Mouse (Mus musculus): ENCODE data around the gene Cadps2. TPM values are rescaled to one million over a fixed set of nuclear protein-coding genes. Genes with fewer than 3 reads are reported as not detected.
A peak's percentile ranks its signal among the peaks of the same experiment; 100 is the strongest.

Cadps2 gene
- total RNA-seq, 2 experiments from 2014 or later = 1.5 to 1.9 TPM

DNA sequence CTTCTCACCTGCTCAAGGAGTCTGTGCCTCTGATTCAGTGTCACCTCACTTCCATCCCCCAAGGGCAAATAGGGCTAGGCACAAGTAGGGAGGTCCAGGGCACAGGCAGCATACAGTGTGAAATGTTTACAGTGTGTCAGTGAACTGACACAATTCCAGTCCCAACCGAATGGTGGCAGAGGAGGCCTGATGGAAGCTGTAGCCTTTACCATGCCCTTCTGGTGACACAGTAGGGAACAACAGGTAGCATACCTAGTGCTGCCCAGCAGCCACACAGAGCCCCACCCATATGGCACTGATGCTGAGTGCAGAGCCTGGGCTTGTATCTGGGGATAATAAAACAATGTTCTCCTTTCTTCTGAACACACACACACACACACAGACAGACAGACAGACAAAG is 61.6 kb downstream of the Cadps2 start:
- no peak for DNase-seq
- intact Hi-C loops (cut with DNase I) = no loop called here

DNA sequence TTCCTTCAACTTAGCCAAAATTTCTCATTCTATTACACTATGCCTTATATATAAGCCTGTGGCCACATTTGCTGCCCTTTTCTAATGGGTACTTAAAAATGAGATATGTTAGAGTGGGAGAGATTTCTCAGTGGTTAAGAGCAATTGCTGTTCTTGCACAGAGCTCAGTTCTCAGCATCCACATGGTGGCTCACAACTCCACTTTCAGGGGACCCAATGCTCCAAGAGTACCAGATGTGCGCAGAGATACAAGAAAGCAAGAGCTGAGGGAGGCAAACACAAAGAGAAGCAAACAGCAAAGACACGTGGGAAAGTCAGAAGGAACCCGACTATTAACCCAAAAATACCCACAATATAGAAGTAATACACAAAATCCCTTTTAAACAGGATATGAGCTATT is 77.0 kb downstream of the Cadps2 start:
- no peak for DNase-seq
- intact Hi-C loops (cut with DNase I) = no loop called here

DNA sequence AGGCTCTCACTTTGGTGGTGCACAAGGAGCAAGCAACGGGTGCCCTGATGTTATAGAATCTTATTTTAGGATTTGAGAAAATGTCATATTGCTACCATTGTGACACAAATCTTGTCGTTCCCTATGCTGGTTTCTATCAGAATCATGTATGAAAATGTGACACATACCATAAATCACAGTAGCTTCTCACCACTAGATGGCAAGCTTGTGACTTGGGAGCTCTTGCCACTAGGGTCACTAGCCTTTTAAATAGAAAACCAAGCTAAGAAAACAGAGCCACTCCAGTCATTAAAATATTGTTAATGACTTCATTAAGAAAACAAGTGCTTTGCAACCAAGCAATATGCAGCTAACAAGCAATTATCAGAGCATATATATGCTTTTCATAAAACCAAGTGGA is 81.0 kb downstream of the Cadps2 start:
- intact Hi-C loops (cut with DNase I) = loop anchor here (2.0 to 5.0 kb wide), 2 partner anchors 129 to 593 kb away; no protein-coding TSS in a partner anchor
- DNase-seq = no peak

DNA sequence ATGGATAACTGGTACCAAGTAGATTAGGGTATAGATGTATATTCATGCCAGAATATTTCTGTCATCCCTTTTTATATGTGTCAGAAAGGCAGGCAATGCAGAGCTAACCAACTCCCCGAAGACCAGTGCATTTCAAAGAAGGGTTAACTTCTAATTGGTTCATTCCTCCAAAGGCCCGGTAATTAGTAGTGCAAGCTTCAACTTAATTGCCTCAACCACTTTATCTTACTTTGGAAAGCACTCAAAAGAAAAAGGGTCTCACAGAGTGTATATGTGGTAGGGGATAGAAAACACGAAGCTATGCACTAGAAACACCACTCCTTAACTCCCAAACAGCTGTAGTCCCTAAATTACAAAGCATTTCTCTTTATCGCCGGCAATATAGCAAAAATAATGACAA is 90.4 kb downstream of the Cadps2 start:
- DNase-seq = no peak
- intact Hi-C loops (cut with DNase I) = no loop called here

- no peak for DNase-seq
- intact Hi-C loops (cut with DNase I) = no loop called here
Observed at GRCm38 (mm10) chr6:23740010-23740409, 99.2 kb downstream of the Cadps2 start.

- intact Hi-C loops (cut with DNase I) = no loop called here
- no peak for DNase-seq
Observed at GRCm38 (mm10) chr6:23732750-23733149, 106.5 kb downstream of the Cadps2 start.

DNA sequence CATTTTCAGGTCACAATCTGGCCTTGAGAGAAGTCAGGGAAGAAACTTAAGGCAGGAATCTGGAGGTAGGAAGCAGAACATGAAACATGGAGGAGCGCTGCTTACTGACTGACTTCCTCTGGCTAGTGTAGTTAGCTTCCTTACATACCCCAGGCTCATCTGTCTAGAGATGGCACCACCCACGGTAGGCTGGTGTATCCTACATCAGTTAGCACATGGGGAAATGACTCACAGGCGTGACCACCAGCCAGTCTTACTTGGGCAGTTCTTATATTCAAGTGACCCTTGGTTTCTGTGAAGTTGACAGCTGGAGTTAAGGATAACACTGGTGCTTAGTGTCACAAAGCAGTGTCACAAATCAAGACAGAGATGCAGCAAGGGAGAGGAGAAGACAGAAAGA is 110.6 kb downstream of the Cadps2 start:
- intact Hi-C loops (cut with DNase I) = no loop called here
- DNase-seq = no peak

GRCm38 (mm10) chr6:23723697-23724096 is 115.5 kb downstream of the Cadps2 start:
- intact Hi-C loops (cut with DNase I) = no loop called here
- no peak for DNase-seq

DNA sequence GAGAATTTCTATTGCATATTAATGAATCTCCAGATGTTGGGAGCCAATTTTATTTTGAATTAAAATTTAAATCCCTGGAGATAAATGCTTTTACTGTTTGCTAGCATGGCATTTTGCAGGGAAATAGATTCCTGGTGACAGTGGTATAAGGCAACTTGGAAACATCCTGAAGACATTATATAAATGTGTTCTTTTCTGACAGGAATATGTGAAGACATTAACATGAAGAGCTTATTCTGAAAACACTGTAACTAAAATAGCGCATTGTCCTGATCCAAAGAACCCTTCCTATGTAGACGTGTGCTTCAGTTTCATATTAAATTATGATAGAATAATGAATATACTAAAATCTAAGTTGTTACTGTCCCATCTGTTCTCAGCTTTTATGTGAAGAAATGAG is 118.8 kb downstream of the Cadps2 start:
- no peak for DNase-seq
- intact Hi-C loops (cut with DNase I) = no loop called here

- intact Hi-C loops (cut with DNase I) = no loop called here
- DNase-seq = no peak
Observed at GRCm38 (mm10) chr6:23707506-23707905, 131.7 kb downstream of the Cadps2 start.

DNA sequence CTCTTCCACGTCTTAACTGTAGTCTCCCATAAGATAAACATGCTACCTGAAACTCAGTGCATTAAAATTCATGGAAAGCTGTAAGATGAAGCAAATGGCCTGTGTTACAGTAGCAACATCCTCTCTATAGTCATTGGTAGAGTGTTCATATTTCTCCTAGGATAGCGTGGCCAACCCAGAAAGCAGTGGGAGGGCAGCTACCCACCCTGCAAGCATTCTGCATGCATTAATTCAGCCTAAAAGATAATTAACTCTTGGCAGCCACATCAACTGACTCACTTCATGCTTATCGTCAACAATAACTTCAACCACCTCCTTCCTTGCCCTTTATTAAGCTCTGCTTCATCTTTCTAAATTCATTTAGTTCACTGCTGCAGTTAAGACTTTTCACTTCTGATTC is 138.3 kb downstream of the Cadps2 start:
- DNase-seq = no peak
- intact Hi-C loops (cut with DNase I) = no loop called here

DNA sequence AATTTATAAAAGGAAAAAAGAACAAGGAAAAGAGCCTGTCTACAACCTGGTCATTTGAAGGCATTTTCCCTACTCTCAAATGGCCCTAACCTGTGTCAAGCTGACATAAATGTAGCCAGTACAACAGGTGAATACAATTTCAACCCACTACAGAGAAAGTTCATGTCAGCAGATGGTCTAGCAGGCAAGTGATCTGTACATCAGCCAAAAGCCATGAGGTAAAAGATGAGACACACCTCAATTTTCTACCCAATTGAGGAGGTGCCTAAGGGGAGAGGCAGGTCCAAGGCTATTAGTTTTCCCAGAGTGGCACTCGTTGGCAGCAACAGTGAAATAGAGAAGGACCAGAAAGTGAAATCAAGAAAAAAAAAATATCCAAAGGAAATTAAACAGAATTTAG is 161.0 kb downstream of the Cadps2 start:
- intact Hi-C loops (cut with DNase I) = no loop called here
- no peak for DNase-seq

- no peak for DNase-seq
- intact Hi-C loops (cut with DNase I) = no loop called here
Observed at GRCm38 (mm10) chr6:23655036-23655435, 184.2 kb downstream of the Cadps2 start, which contains the start of gene Rnf148. TSS of gene Rnf148 (minus strand) at chr6:23655136.

DNA sequence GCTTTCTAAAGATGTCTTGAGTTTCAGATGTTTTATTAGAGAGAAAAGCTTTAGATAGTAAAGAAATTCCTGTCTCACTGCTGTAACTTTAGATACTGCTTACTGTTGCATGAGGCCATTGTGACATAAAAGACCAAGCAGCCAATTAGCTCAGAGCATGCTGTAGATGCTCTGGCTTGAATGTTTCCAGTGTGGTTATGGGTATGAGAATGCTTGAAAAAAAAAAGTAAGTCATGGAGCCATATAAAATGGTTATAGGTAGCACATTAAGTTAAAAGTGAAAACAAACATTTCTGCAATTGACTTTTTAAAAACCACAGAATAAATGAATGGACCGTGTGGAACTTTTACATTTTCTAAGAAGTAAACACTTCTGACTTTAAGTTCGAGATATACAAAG is 189.0 kb downstream of the Cadps2 start, which contains the start of gene Rnf133:
Gene Rnf133 (minus strand): TSS at position 101 of the 400 bp plus-strand sequence.
- intact Hi-C loops (cut with DNase I) = no loop called here
- no peak for DNase-seq

DNA sequence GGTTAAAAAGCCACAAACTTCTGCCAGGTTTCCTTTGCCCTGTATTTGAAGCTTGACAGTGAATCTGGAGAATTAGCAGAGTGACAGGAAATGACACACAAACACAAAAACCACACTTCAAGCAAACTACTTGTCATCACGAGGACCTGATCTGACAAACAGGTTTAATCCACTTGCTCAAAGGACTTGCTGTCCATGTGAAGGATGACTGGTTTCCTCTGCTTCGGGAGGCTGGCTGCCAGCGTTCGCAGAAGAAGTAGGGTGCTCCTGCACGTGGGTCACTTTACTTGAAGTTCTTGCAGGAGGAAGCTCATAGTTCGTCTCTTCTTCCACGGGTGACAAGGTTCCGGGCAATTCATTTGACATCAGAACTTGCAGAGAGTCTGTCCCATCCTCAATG is 190.5 kb downstream of the Cadps2 start:
- intact Hi-C loops (cut with DNase I) = no loop called here
- no peak for DNase-seq

DNA sequence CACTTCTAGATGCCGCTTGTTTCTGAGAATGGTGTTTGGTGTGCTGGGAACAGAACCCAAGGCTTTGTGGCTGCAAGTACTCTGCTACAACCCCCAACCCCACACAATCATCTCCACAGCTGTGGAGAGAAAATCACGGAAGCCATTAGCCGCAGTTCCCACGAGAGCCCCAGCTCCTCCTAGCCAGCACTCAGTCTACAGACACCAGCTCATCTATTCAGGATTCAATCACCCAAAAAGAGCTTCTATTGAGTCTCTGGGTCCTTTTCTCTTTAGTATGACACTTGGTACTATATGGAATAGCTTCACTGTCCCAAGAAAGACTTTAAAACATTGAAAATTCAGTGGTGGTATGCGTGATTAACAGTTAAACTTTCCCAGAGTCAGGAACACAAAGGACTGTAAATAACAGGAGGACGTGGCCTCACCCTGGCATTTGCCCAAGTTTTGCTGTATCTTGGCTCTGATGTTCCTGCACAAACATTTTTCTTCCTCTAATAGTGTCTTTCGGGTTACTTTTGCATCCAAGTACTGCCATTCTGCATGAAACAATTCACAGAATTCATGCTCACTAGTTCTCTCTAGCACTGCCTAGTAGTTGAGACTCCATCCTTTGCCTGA is 191.5 kb downstream of the Cadps2 start:
- intact Hi-C loops (cut with DNase I) = no loop called here
- DNase-seq = peak; percentile 22 to 32

DNA sequence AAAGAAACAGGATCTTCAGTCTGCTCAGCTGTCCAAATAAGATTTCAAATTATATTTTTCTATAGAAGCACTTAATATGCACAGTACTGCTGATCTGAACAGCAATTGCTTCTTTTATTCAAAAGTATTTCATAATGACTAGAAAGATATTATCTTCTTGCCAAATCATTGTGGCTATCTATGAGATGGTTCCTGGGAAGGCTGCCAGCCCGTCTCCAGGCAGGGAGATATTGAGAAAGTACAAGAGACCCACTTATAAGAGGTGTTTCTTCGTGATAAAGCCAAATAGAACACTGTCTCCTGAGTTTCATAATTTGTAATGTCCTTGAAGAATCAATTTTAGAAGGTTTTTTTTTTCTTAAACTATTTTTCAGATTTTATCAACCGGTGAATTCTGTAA is 202.1 kb downstream of the Cadps2 start:
- DNase-seq = no peak
- intact Hi-C loops (cut with DNase I) = no loop called here

DNA sequence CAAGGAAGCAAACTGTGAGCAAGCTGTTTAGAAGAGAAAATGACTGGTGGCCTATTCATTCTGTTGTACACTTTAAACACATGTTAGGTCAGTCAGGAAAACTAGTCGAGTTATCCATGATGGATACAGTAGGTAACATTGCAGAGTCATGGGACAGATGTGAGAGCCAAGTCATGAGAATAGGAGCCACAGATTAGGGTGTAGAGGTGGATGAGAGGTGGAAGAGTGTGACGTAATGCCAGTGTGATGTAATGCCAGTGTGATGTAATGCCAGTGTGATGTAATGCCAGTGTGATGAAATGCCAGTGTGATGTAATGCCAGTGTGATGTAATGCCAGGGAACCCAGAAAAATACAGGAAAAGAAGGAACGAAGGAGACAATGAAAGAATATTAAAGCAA is 204.0 kb downstream of the Cadps2 start:
- intact Hi-C loops (cut with DNase I) = no loop called here

GRCm38 (mm10) chr6:23634016-23634415 is 205.2 kb downstream of the Cadps2 start:
- no peak for DNase-seq
- intact Hi-C loops (cut with DNase I) = no loop called here

More for the DNA sequence above, 204.0 kb downstream of the Cadps2 start:
- DNase-seq = no peak

DNA sequence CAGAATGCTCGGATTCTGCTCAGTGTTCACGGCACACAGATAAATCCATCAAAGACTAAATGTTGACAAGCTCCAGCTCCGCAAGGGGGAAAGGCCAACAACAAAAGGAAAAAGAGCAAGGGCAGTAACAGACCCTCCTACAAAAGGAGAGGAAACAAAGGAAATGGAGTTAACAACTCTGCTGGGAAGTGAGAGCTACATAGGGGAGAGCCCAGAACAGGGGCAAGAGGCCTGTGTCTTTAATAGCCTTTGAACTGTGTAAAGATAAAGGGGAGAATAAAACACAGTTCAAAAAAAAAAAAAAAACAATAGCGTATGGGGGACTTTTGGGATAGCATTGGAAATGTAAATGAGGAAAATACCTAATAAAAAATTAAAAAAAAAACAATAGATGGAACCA is 208.8 kb downstream of the Cadps2 start:
- intact Hi-C loops (cut with DNase I) = no loop called here
- no peak for DNase-seq

- intact Hi-C loops (cut with DNase I) = no loop called here
- no peak for DNase-seq
Observed at GRCm38 (mm10) chr6:23575102-23575501, 264.1 kb downstream of the Cadps2 start.

DNA sequence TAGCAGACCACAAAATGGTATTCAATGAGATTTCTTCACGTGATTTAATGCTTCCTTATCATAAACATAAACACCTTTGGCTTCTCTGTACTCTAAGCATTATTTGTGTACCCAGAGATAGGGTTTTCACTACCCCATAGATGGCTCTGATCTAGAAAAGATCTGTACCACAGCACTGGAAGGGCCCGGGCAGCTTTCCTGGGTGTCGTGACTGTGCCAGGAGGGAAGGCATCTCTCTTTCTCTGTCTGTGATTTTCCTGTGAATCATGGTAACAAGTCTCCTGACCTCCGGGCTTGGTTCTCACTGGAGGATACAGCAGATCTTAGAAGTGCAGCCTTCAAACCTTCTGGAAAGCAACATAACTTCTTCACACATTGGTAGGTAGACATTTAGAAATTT is 265.5 kb downstream of the Cadps2 start:
- intact Hi-C loops (cut with DNase I) = no loop called here
- no peak for DNase-seq

GRCm38 (mm10) chr6:23572401-23572800 is 266.8 kb downstream of the Cadps2 start:
- no peak for DNase-seq

More at GRCm38 (mm10) chr6:23572401-23572800, 266.8 kb downstream of the Cadps2 start:
- intact Hi-C loops (cut with DNase I) = no loop called here
